ENCODE assay signal across 9 mouse cellular contexts in the genomic region with DNA sequence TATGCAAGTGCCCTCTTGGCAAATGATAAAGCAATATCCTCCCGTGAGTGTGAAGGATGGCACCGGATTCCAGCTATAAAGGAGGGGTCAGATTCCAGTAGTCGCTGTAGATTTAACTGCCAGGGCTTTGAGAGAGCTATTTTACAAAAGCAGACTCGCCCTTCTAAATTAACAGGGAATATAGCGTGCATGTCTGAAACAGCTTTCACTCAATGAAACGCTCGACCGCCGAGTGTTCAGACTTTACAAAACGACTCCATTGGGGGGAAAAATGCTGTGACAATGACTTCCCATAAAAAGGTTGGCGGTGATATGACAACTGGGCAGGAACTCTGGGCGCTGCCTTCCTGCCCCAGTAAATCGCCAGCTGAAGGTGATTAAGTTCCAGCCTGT. TPM values are rescaled to one million over a fixed set of nuclear protein-coding genes. Genes with fewer than 3 reads are reported as not detected.
DNase-seq lines count a peak whose midpoint lies in the region; ATAC-seq and TF ChIP-seq lines count a peak whose summit lies in the region.
"Had no signal": no experiment of that assay in that cellular context is flagged by ENCODE, and none has a peak within 500 bp of the region (broad histone marks: within the 10 kb centered on the region; RNA-seq: fewer than 3 reads in every experiment).

No protein-coding gene starts in this region.

- TF ChIP-seq CTCF in bone marrow, adult 2 months (IDR thresholded peaks at IDR 0.05; ENCODE audit: control insufficient read depth, insufficient read depth, low read length) = no peak

- peak overlapping the region; percentile 78 for H3K4me3 ChIP-seq in heart, embryonic 11.5 days (ENCODE audit: low read depth, low read length)
- peak overlapping the region; percentile 33 for H3K4me3 ChIP-seq in bone marrow, adult 2 months (replicated peaks; ENCODE audit: control insufficient read depth, low read depth, low read length)
- peak overlapping the region; percentile 81 for H3K4me3 ChIP-seq in hindbrain, embryonic 10.5 days
- H3K4me3 ChIP-seq in midbrain, embryonic 10.5 days = peak overlapping the region; percentile 81

- peak overlapping the region; percentile 85 for H3K9ac ChIP-seq in heart, embryonic 11.5 days (ENCODE audit: low read depth, low read length)

- H3K9me3 ChIP-seq in heart, embryonic 11.5 days (replicated peaks; ENCODE audit: control insufficient read depth, low read length) = no peaks in the 10 kb centered on the region
- H3K9me3 ChIP-seq in hindbrain, embryonic 10.5 days = no peaks in the 10 kb centered on the region
- H3K9me3 ChIP-seq in midbrain, embryonic 10.5 days (replicated peaks) = no peaks in the 10 kb centered on the region

- no peak for ATAC-seq in heart, embryonic 11.5 days (replicated peaks; ENCODE audit: insufficient number of reproducible peaks, low FRiP score, low TSS enrichment)

- H3K36me3 ChIP-seq in heart, embryonic 11.5 days (ENCODE audit: control insufficient read depth, insufficient read depth, low read length) = no peaks in the 10 kb centered on the region
- H3K36me3 ChIP-seq in hindbrain, embryonic 10.5 days = peaks cover 8% of the 10 kb centered on the region; the same call in 1 of the 2 replicates
- peaks cover 16% of the 10 kb centered on the region for H3K36me3 ChIP-seq in midbrain, embryonic 10.5 days

- peak overlapping the region; percentile 82 for H3K4me2 ChIP-seq in heart, embryonic 11.5 days

- peaks cover 16% of the 10 kb centered on the region for H3K27me3 ChIP-seq in heart, embryonic 11.5 days (ENCODE audit: control insufficient read depth, insufficient read depth, low read length)
- no peaks in the 10 kb centered on the region for H3K27me3 ChIP-seq in hindbrain, embryonic 10.5 days (ENCODE audit: insufficient read depth, poor library complexity, severe bottlenecking)
- no peaks in the 10 kb centered on the region for H3K27me3 ChIP-seq in midbrain, embryonic 10.5 days (ENCODE audit: low read depth, poor library complexity, severe bottlenecking)
- H3K27me3 ChIP-seq: CH12.LX had no signal

- no peak for DNase-seq in heart, postnatal 4 days
- no peak for DNase-seq in hindbrain, embryonic 10.5 days (ENCODE audit: low spot score)
- no peak for DNase-seq in midbrain, embryonic 10.5 days (ENCODE audit: low spot score)
- DNase-seq in gastrocnemius, postnatal 10 days = no peak
- no peak for DNase-seq in urinary bladder, postnatal 4 days (ENCODE audit: low spot score in 2 of 2)
- DNase-seq in left cerebral cortex, adult 9 months (ENCODE audit: low spot score in 2 of 2) = no peak

- H3K27ac ChIP-seq in heart, embryonic 11.5 days (ENCODE audit: low read depth, low read length) = peak overlapping the region; percentile 77
- no peak overlapping the region for H3K27ac ChIP-seq in bone marrow, adult 2 months (ENCODE audit: control insufficient read depth, insufficient read depth, low read depth, low read length, poor library complexity)
- peak overlapping the region; percentile 97 for H3K27ac ChIP-seq in hindbrain, embryonic 10.5 days
- H3K27ac ChIP-seq in midbrain, embryonic 10.5 days (replicated peaks) = peak overlapping the region; percentile 96

- 3% methylated on average over 13 of the region's 13 CpGs for WGBS in heart, embryonic 11.5 days (ENCODE audit: insufficient replicate concordance)
- WGBS in bone marrow, adult 2 months = 12% methylated on average over 13 of the region's 13 CpGs
- 2% methylated on average over 13 of the region's 13 CpGs for WGBS in hindbrain, embryonic 10.5 days
- WGBS in midbrain, embryonic 10.5 days = 1% methylated on average over 13 of the region's 13 CpGs

- no peak for TF ChIP-seq POLR2A in bone marrow, adult 2 months (IDR thresholded peaks at IDR 0.05; ENCODE audit: borderline replicate concordance, control insufficient read depth, low read depth, low read length)

- H3K4me1 ChIP-seq in heart, embryonic 11.5 days (ENCODE audit: control insufficient read depth, insufficient read depth, low read length) = peaks cover 5% of the 10 kb centered on the region; the same call in 1 of the 2 replicates
- peaks cover 1% of the 10 kb centered on the region for H3K4me1 ChIP-seq in bone marrow, adult 2 months (ENCODE audit: control insufficient read depth, insufficient read depth, low read length)
- peaks cover 36% of the 10 kb centered on the region for H3K4me1 ChIP-seq in hindbrain, embryonic 10.5 days (replicated peaks)
- peaks cover 27% of the 10 kb centered on the region for H3K4me1 ChIP-seq in midbrain, embryonic 10.5 days

RNA-seq across cellular contexts. Expression of a gene that starts 0.6 kb away (rescaled TPM):
- polyA plus RNA-seq in heart, embryonic 11.5 days (2014; fragmentation: Nextera tagmentation; extraction: Ambion mirVana) = 3.3 and 8.2 TPM in 2 replicates
- 10 to 100 TPM; 11.9 to 13.2 TPM for total RNA-seq in heart, postnatal 4 days (2021)
- polyA plus RNA-seq in bone marrow, adult 2 months (2011; ENCODE audit: insufficient read depth, insufficient read length, low replicate concordance, missing spikeins) = 0.97 and 1.0 TPM in 2 replicates
- polyA plus RNA-seq in hindbrain, embryonic 10.5 days (2016; fragmentation: Nextera tagmentation; extraction: Ambion mirVana) = 10.7 and 17.8 TPM in 2 replicates
- polyA plus RNA-seq in midbrain, embryonic 10.5 days (2016; fragmentation: Nextera tagmentation; extraction: Ambion mirVana) = 11.5 and 12.4 TPM in 2 replicates
- 1 to 10 TPM; 4.3 to 7.7 TPM for total RNA-seq in gastrocnemius, postnatal 10 days (2021)
- total RNA-seq: CH12.LX had no signal

RNA-seq across cellular contexts. Expression of a gene that starts 50.7 kb away (rescaled TPM):
- 38.9 and 42.7 TPM in 2 replicates for polyA plus RNA-seq in heart, embryonic 11.5 days (2014; fragmentation: Nextera tagmentation; extraction: Ambion mirVana)
- 10 to 100 TPM; 45.0 to 47.3 TPM for total RNA-seq in heart, postnatal 4 days (2021)
- polyA plus RNA-seq in bone marrow, adult 2 months (2011; ENCODE audit: insufficient read depth, insufficient read length, low replicate concordance, missing spikeins) = 3.9 and 11.9 TPM in 2 replicates
- 31.8 and 37.9 TPM in 2 replicates for polyA plus RNA-seq in hindbrain, embryonic 10.5 days (2016; fragmentation: Nextera tagmentation; extraction: Ambion mirVana)
- polyA plus RNA-seq in midbrain, embryonic 10.5 days (2016; fragmentation: Nextera tagmentation; extraction: Ambion mirVana) = 32.8 and 34.7 TPM in 2 replicates
- total RNA-seq in gastrocnemius, postnatal 10 days (2021) = 10 to 100 TPM; 39.4 to 42.5 TPM
